Mouse (Mus musculus) gonadal fat pad, adult 2 months (tissue): Measurements from ENCODE around the gene Gng7. TPM values are rescaled to one million over a fixed set of nuclear protein-coding genes. Genes with fewer than 3 reads are reported as not detected.

Experiments used
- DNase-seq: peaks from one replicate; pipeline ENCODE4 v3.0.0-alpha.2; 2012; ENCODE audit warnings: low read depth
- polyA plus RNA-seq: library from polyadenylated mRNA; depleted of rRNA; stranded (reverse); fragments of >200 nt; gene quantifications from 2 replicates; pipeline ENCODE4 v1.2.3, GENCODE M21; 2012

Gene Gng7
- polyA plus RNA-seq, 1 experiment: 6.3 TPM

- no peak for DNase-seq
Observed at GRCm38 (mm10) chr10:80968106-80968505, 46.6 kb downstream of the Gng7 start.

GRCm38 (mm10) chr10:80967101-80967656 lies 47.6 kb downstream of the Gng7 start:
- no peak for DNase-seq

- no peak for DNase-seq
Observed at GRCm38 (mm10) chr10:80966296-80966695, 48.4 kb downstream of the Gng7 start.

- no peak for DNase-seq
Observed at GRCm38 (mm10) chr10:80963031-80963975, 51.4 kb downstream of the Gng7 start.

GRCm38 (mm10) chr10:80962585-80962984 lies 52.2 kb downstream of the Gng7 start:
- DNase-seq: no peak

- DNase-seq: no peak
Observed at GRCm38 (mm10) chr10:80962051-80962472, 52.7 kb downstream of the Gng7 start.

- no peak for DNase-seq
Observed at GRCm38 (mm10) chr10:80960551-80961508, 53.9 kb downstream of the Gng7 start.

- DNase-seq: no peak
Observed at GRCm38 (mm10) chr10:80958979-80959637, 55.6 kb downstream of the Gng7 start.

- no peak for DNase-seq
Observed at GRCm38 (mm10) chr10:80957791-80958190, 57.0 kb downstream of the Gng7 start.

- no peak for DNase-seq
Observed at GRCm38 (mm10) chr10:80956901-80957300, 57.8 kb downstream of the Gng7 start.

- no peak for DNase-seq
Observed at GRCm38 (mm10) chr10:80956385-80956784, 58.4 kb downstream of the Gng7 start.

- DNase-seq: no peak
Observed at GRCm38 (mm10) chr10:80955536-80955935, 59.2 kb downstream of the Gng7 start.

GRCm38 (mm10) chr10:80954843-80955242 lies 59.9 kb downstream of the Gng7 start:
- no peak for DNase-seq

GRCm38 (mm10) chr10:80954415-80954814 lies 60.3 kb downstream of the Gng7 start:
- no peak for DNase-seq

GRCm38 (mm10) chr10:80952449-80952848 lies 62.3 kb downstream of the Gng7 start:
- DNase-seq: no peak

GRCm38 (mm10) chr10:80951761-80952390 lies 62.9 kb downstream of the Gng7 start:
- no peak for DNase-seq

- DNase-seq: no peak
Observed at GRCm38 (mm10) chr10:80950314-80950713, 64.4 kb downstream of the Gng7 start.

GRCm38 (mm10) chr10:80949081-80949480 lies 65.7 kb downstream of the Gng7 start:
- DNase-seq: no peak

GRCm38 (mm10) chr10:80948570-80948969 lies 66.2 kb downstream of the Gng7 start:
- no peak for DNase-seq

GRCm38 (mm10) chr10:80947802-80948201 lies 66.9 kb downstream of the Gng7 start:
- DNase-seq: no peak
